Mouse (Mus musculus) v-Abl transformed pro-B cells (cell line): Measurements from ENCODE around the gene Lamp1.

Experiments used
- in situ Hi-C, 2 experiments: fragments of 400-800 bp; cut with MboI; formaldehyde crosslinking; loops; one replicate each; pipeline ENCODE4 v1.15.1; 2025; ENCODE audit not compliant: unreplicated experiment in 2 of 2

Gene Lamp1

GRCm38 (mm10) chr8:13156327-13157097 is 2.4 kb upstream of the Lamp1 start:
- in situ Hi-C loops, result loop anchor here in 1 of 2 experiments (5.0 kb wide), 1 partner anchor 51 kb away; no protein-coding TSS in a partner anchor

GRCm38 (mm10) chr8:13159377-13159881 is 468 bp downstream of the Lamp1 start:
- in situ Hi-C loops, result loop anchor here in 1 of 2 experiments (5.0 kb wide), 1 partner anchor 48 kb away; no protein-coding TSS in a partner anchor

GRCm38 (mm10) chr8:13160691-13161090 is 1.7 kb downstream of the Lamp1 start:
- in situ Hi-C loops, result no loop called here

DNA sequence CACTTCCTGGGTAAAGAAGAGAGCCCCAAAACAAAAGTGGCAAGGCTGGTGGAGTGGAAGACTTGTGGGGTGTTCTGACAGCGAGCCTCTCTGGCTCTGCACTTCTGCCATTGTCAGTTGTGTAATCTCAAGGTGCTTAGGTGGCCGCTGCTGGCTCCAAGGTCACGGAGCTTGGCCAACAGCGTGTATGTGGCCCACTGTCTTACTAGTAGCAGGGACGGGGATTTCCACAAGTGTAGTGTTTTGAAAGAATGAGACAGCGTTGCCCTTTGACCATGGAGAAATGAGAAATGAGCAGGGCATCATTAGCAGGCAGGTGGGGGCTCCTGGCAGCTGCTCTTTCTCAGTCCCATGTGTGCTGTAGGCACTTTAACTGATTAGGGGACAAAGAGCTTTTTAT is 3.1 kb downstream of the Lamp1 start:
- in situ Hi-C loops, result no loop called here

DNA sequence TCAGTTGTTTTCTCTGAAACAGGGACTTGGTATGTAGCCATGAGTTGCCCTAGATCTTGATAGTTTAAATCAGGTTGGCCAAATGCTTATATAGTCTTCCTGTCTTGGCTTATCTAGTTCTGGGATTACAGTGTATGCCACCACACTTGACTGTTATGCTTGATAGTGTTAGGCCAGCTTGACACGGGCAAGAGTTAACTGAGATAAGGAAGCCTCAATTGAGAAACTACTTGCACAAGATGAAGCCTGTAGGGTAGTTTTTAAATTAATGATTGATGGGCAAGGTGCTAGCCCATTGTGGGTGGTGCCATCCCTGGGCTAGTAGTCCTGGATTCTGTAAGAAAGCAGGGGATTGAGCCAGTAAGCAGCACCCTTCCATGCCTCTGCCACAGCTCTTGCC is 4.6 kb downstream of the Lamp1 start:
- in situ Hi-C loops, result no loop called here

DNA sequence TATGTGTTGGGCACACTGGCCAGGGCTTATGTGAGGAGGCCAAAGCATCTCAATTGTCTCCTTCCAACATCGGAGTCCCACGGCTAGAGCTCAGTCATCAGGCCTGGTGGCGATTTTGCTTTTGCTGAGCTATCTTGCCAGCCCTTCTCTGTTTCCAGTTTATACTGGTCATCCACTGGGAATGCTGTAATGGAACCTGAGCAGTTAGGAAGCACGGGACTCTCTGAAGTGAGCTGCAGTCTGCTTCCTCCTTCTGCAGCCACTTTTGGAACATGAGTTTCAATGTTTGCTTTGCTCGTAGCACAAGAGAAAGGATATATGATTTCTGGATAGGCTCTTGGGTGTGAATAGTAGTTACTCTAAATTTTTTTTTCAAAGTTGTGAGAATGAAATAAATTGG is 5.4 kb downstream of the Lamp1 start:
- in situ Hi-C loops, result no loop called here

- in situ Hi-C loops, result no loop called here
Observed at GRCm38 (mm10) chr8:13170510-13170909, 11.5 kb downstream of the Lamp1 start.

DNA sequence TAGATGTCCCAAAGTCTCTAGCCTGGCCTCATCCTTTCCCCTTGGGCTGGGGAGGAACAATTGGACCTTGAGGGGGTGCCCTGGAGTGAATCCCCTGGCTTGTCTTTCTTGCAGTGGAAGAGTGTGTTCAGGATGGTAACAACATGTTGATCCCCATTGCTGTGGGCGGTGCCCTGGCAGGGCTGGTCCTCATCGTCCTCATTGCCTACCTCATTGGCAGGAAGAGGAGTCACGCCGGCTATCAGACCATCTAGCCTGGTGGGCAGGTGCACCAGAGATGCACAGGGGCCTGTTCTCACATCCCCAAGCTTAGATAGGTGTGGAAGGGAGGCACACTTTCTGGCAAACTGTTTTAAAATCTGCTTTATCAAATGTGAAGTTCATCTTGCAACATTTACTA is 15.3 kb downstream of the Lamp1 start:
- in situ Hi-C loops, result no loop called here

GRCm38 (mm10) chr8:13174811-13175210 is 15.8 kb downstream of the Lamp1 start:
- in situ Hi-C loops, result no loop called here

DNA sequence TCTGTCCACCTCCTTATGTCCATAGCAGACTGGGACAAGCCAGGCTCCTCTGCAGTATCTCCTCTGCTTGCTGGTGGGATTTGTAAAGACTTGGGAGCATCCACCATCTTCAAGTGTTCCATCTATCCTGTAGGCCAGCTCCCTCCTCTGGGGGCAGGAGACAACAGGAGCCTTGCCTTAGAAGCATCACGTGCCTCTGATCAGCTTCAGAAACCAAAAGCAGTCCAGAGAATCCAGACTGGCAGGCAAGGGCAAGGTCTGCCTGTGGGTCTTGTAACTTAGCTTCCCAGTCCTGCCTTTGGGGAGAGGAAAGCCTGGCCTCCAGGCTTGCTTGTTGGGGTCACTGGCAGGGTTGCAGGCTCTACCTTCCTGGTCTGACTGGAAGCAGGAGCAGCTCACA is 16.7 kb downstream of the Lamp1 start:
- in situ Hi-C loops, result no loop called here

DNA sequence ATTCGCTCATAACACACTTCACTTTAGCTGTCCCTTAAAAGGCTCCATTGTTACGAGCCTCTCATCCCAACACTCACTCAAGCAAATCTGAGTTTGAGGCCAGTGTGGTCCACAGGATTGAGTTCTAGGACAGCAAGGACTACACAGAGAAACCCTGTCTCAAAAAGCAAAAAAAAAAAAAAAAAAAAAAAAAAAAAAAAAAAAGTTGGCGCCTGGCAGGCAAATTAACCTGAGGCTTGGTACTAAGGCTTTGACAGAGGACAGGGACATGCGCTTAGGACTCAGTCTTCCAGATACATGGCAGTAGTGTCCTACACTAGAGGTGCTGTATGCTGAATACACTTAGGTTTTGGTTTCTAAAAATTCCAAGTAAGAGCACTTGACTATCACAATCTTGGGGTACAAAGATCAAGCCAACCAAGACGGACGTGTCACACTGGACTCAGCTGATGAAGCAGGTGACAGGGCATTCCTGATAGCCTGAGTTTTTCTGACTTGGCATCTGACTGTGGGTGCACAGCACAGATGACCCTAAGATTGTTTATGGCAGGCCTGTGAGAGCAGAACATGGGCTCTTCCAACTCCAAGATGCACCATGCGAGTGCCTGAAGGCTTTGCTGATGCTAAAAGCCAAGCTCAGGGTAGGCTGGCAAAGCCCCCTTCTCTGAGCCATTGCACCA is 18.4 kb downstream of the Lamp1 start:
- in situ Hi-C loops, result no loop called here

DNA sequence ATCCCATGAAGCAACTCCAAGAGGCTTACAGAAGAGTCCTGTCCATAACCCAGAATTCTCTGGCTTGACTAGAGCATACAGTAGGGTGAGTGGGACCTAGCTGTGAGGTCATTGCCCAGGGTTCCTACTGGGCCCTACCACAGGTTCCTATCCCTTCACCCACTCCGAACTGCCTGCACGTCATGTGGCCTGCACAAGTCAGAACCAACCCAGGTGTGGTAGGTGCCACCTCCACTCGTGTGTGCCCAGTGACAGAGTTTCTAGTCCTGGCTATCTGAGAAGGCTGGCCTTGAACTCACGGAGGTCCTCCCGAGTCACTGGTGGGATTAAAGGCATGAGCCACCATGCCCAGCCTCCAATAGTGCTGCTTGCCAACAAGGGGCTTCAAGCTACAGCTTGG is 19.2 kb downstream of the Lamp1 start:
- in situ Hi-C loops, result no loop called here

DNA sequence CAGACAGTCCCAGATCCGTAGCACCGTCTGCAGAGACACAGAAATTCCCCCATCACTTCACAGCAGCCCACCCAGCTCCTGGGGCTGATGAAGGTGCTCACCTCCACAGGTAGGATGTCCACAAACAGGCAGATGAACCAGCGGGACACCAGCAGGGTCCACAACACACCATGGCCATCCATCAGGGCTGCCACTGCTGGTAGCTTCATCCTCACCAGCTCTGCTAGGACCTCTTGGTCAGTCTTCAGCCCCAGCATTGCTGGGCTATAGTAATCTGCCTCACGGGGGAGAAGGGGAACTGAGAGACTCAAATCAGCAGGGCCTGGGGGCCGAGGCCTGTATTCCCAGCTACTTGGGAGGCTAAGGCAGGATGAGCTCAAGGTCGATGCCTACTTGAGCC is 20.5 kb downstream of the Lamp1 start:
- in situ Hi-C loops, result no loop called here

GRCm38 (mm10) chr8:13179948-13180347 is 21.0 kb downstream of the Lamp1 start:
- in situ Hi-C loops, result no loop called here

- in situ Hi-C loops, result no loop called here
Observed at GRCm38 (mm10) chr8:13180408-13180807, 21.4 kb downstream of the Lamp1 start.

- in situ Hi-C loops, result no loop called here
Observed at GRCm38 (mm10) chr8:13180911-13181690, 22.1 kb downstream of the Lamp1 start.

DNA sequence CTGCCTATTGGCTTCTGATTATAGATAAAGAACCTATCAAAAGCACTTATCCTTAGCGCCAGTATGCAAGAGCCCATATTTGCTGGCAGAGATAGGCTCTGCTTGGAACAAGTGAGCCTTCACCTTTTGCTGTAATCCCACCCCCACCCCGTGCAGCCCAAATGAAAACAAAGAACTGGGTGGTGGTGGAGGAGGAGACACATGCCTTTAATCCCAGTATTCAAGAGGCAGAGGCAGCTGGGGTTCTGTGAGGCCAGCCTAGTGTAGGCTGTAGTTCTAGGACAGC is 22.7 kb downstream of the Lamp1 start:
- in situ Hi-C loops, result no loop called here

DNA sequence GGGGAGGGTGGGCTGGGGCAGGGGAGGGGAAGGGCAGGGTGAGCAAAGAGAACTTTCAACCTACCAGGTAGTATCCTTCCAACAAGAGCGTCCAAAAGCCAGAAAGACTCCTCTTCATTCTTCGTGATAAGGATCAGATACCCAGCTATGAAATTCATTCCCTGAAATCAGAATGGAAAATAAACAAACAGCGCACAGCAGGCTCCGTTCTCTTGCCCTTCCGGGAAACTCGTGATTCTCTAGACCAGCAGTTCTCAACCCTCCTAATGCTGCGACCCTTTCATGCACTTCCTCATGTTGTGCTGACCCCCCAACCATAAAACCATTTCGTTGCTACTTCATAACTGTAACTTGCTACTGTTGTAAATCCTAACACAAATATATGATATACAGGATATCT is 27.9 kb downstream of the Lamp1 start:
- in situ Hi-C loops, result no loop called here

DNA sequence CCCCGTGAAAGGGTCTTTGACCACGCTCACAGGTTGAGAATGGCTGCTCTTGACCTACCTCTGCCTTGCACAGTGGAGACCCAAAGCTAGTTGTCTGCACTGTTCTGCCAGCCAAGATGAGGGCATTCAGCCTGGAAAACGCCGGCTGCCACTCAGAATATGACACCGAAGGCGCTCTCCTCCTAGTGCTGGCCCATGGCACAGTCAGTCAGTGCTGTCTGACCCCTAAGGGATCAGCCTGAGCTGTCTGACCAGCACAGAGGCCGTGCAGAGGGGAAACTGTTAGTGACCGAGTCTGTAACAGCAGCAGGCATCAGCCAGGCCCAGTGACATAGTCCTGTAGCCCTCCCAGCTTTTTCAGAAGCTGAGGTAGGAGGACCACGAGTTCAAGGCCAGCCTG is 28.3 kb downstream of the Lamp1 start:
- in situ Hi-C loops, result no loop called here

DNA sequence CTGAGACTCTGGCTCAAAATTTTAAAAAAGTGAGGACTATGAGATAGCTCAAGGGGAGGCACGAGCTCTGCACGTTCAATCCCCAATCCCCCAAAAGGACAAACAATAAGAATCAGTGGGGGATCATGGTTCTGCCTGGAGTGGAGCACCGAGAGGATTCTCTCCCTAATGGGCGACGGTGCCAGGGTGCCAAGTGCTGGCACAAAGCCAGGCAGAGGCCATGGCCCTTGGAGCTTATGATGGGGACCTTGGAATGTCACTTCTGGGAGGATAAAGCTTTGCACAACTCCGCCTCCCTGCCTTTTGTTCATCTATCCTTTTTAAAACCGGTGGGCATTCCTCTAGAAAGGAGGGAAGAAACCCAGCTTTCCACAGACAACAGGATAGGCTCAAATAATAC is 28.7 kb downstream of the Lamp1 start:
- in situ Hi-C loops, result no loop called here

DNA sequence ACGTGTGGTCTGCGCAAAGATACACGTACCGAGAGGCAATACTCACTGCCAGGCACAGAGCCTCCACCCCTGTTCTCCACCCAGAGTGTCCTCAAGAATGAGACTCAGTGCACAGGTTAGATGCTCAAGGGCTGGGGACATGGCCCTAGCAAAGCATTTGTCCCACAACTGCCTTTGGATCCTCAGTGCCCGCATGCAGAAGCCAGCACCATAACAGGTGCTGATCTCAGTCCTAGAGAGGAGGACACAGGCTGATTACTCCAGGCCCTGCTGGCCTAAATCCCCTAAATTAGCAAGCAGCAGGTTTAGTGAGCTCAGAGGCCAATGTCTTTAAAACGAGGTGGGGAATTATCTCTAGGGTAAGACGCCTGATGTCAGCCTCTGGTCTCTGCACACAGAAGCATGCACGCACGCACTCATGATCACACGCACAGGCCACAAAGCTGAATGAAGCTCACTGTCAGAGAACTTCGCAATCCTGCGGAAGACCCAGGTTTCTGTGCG is 29.1 kb downstream of the Lamp1 start:
- in situ Hi-C loops, result no loop called here
